Mouse (Mus musculus) ES-Bruce4 (cell line): ENCODE measurements around the gene Defb22.

ENCODE experiments used
- CTCF ChIP-seq: IDR thresholded peaks from one replicate; pipeline ENCODE4 v1.8.1; 2011; ENCODE audit warnings: low read depth, low read length
- EP300 ChIP-seq: IDR thresholded peaks from 2 replicates; pipeline ENCODE4 v1.6.1; 2011; ENCODE audit warnings: low read depth, low read length; ENCODE audit not compliant: insufficient read depth

GRCm38 (mm10) chr2:152487024-152487423, 2.9 kb downstream of the Defb22 start:
- TF ChIP-seq EP300 (no peak), CTCF (peak; percentile 24)
